Mouse (Mus musculus) bone marrow, adult 2 months (tissue): ENCODE data around the gene Pgrmc1.

Experiments
- CTCF ChIP-seq: fragments of 200-500 bp; IDR thresholded peaks from 2 replicates; pipeline ENCODE4 v1.5.1; 2011; ENCODE audit warnings: low read length, control low read depth; ENCODE audit not compliant: control insufficient read depth, insufficient read depth
- POLR2A ChIP-seq: fragments of 200-500 bp; IDR thresholded peaks from 2 replicates; pipeline ENCODE4 v1.6.1; 2011; ENCODE audit warnings: low read depth, mild to moderate bottlenecking, control low read depth, low read length, borderline replicate concordance; ENCODE audit not compliant: control insufficient read depth

- TF ChIP-seq POLR2A = no peak
- TF ChIP-seq CTCF = no peak
Observed at GRCm38 (mm10) chrX:36587304-36588209, 10.4 kb upstream of the Pgrmc1 start.
